Mouse (Mus musculus) megakaryocyte, adult 5-6 weeks (primary cell): ENCODE results near the gene Celsr1. TPM values are rescaled to one million over a fixed set of nuclear protein-coding genes. Genes with fewer than 3 reads are reported as not detected.
A peak's percentile ranks its signal among the peaks of the same experiment; 100 is the strongest.

Experiments
- ATAC-seq: 2 replicates; pipeline ENCODE4 v1.8.0; 2016; ENCODE audit warnings: mild to moderate bottlenecking, inconsistent platforms; ENCODE audit not compliant: poor library complexity, severe bottlenecking
- total RNA-seq, 2 experiments: library from RNA; stranded (forward) in 1 of 2; stranded (reverse) in 1 of 2; fragments of 153-499, 151-499 nt in 1 of 2; fragments of 221-1000, 200-1000 nt in 1 of 2; gene quantifications; 2 replicates each; pipeline versions ENCODE4 v1.2.3 to v1.2.4; 2015 to 2017

Gene Celsr1
- total RNA-seq (2015), result 1.0 and 1.2 TPM in 2 replicates
- total RNA-seq (2017), result 1.2 and 4.4 TPM in 2 replicates

- ATAC-seq, result peak; percentile 24
Measured at GRCm38 (mm10) chr15:86033191-86033841, at the start of gene Celsr1. TSS of gene Celsr1 (minus strand) at chr15:86033777.

DNA sequence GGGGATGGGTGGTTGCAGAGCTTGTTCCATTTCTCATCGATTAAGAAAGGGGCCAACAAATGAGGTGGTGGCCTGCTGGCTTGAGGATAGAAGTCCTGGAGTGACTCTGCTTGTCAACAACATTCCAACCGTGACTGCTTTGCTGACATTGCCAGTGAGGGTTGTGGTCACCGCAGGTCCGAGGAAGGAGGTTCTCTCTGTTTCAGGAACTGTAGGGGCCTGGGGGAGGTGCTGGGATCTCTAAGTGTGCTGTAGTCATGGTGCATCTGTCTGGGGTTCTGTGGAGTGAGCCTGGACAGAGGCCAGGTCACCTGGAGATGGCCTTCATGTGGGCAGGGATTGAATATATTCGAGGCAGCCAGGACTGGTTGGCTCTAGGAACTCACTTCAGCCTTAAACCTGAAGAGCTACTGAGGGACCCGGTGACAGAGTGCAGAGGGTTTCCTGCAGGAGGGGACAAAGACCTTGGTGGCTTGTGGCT is 49.7 kb upstream of the Celsr1 start:
- peak; percentile 41 for ATAC-seq

DNA sequence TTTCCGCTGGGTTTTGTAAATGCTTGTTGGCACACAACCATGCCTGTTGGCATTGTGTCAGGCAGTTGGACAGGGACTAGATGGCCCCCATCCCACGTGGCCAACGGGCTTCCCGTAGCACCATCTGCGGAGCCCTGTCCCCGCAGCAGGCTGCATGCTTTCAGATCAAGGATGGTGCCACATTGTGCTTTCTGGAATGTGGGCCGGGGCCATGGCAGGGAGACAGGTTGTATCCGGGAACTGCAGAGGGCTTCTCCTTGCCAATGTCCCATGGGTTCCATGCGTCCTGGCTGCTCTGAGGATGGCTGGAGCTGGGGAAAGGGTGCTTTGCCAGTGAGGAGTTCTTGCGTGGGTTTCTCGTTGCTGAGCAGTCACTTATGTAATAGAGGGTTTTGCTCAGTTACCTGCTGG is 49.0 kb upstream of the Celsr1 start:
- no peak for ATAC-seq

- no peak for ATAC-seq
Measured at GRCm38 (mm10) chr15:86081654-86082053, 48.1 kb upstream of the Celsr1 start.

DNA sequence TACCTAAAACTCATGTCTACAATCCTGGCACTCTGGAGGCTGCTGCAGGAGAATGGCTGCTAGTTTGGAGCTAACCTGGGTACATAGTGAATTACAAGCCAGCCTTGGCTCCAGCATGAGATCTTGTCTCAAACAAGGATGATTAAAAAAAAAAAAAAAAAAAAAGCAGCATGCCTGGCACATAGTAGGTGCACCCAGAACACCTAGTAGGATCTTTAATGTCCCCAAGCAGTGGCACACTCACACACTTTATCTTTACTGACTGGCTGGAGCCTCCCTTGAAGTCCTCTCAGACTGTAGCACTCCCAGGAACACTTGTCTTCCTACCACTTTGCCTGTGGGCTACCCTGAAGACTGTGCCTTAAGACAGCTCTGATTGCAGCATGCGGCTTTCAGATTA is 46.8 kb upstream of the Celsr1 start:
- no peak for ATAC-seq

GRCm38 (mm10) chr15:86079876-86080275 is 46.3 kb upstream of the Celsr1 start:
- peak; percentile 28; the same call in 1 of the 2 replicates for ATAC-seq

GRCm38 (mm10) chr15:86079467-86079866 is 45.9 kb upstream of the Celsr1 start:
- no peak for ATAC-seq

DNA sequence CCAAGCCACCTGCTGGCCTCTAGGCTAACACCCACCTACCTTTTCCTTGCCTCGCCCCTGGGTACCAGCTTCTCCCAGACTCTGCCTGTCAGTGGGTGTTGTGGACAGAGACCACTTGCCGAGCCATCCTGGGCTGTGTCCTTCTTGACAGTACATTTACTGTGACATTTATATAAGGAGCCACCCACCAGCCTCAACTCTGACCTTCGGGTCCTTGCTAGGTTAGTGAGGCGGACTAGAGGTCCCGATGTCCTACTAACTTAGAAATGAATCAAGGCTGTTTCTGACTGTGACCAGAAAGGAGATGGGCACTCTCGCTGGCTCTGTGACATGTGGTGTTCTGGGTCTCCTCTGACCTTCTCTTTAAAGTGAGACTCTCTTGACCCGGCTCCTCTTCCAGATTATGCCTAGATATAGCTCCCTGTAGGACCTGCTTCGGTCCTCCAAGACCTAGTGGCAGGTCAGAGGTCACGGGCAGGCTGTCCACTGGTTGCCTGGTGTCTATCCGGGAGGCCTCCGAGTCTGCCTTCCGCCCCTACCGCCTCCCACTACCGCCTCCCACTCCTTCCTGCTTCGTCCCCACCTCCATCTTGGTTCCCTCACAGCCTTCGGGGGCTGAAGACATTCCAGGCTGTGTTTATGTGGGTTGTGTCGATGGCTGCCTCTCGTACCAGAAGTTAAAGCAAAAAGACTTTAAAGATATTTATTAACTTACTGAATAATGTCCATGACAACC is 45.1 kb upstream of the Celsr1 start:
- ATAC-seq, result no peak

DNA sequence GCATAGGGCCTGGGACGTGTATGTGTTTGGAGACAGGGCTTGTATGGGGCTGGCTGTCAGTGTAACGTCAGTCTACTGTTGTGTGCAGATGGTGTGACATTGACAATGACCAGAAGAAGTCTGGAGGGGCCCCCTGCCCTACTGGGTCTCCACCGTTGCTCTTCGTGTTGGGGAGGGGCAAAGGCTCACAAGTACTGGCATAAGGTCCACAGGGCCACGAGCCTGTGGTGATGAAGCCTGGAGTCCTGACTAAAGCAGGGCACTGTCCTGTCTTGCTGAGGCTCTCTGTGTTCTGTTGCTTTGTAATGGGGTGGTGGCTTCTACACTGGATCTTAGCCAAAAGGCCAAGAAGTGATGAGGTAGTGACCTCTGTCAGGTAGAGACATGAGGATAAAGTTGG is 44.4 kb upstream of the Celsr1 start:
- no peak for ATAC-seq

DNA sequence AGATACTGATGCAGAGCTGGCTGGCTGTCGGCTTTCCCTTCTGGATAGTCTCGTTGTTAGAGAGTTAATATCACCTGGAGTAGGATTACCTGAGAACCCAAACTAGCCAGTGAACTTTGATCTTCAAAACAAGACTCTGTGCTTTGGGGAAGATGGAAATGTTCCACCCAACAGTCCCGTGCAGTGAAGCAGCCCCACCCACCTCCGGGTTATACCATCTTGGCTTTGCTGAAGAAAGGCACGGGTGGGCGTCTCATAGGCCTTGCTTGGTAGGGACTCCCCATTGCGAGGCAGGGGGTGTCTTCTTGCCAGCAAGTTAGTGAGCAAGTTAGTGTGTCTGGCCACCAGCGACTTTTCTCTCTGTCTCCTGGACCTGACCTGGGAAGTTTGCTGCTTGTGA is 42.8 kb upstream of the Celsr1 start:
- no peak for ATAC-seq

DNA sequence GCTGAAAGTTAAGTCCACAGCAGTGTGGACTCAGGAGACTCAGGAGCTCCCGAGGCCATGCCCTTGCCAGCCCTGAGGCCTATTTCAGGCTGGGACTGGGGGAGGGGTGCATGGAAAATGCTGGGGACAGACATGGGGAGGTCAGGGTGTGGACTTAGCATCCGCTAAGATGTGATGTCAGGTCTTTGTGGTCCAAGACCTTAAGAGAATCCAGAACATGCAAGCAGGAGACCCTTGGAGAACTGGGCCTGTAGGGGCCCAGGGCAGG is 42.4 kb upstream of the Celsr1 start:
- no peak for ATAC-seq

DNA sequence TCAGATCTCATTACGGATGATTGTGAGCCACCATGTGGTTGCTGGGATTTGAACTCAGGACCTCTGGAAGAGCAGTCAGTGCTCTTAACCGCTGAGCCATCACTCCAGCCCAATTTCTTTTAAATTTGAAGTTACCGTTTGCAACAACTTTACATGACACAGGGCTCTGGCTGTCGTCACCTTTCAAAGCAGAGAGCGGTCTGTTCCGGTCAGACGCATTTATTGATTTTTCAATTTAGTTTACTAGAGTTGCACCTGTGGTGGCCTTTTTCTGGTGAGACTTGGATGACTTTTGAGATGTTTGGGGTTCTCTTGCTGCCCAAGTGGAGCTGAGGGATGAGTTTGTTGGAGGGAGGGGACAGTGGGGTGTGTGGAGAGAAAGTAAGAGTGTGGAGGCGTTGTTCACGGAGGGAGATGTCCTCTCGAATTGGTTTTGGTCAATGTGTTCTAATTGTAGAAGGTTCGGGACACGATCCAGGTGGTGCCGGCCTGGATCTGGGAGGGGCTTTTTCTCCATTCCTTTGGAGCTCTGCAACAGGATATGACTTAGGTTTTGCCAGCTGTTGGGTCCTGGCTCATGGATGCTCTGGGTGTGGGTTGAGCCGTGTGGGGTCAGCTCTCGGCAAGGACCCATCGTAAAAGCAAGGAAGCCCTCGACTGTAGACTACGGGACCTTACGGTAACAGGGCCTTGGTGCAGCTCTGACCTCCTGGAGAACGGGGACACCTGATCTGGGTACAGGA is 41.9 kb upstream of the Celsr1 start:
- ATAC-seq, result no peak

DNA sequence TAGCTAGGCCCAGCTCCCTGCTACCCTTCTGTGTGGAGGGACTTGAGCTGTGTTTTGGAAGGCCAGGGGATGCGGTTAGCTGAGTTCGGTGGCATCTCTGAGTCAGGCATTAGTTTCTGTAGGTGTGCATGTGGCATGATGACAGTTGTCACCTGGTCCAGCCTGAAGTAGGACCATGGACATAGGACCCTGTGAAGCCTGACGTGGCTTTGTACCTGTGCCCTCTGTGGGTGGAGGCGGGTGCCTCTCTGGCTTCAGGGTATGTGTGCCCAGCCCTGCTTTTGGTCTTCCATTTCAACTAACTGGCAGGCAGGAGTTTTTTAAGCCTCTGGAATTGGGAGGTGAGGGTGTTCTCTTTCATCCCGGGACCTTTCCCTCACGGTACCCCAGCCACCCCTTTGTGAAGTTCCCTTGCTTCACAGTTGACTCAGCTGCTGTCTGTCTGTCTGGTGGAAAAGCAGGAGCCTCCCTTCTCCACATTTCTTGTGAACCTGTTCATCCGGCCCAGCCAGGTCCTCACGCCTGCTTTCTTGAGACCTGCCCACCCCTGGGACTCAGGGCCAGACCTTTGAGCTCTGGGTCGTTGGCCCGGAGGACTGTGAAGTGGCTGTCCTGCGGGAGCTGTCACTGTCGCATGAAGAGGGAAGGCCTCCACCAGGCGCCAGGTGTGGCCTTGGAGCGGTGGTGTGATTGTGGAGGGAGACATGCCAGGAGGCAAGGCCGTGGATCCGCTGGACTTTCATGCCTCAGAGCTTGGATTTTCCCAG is 40.8 kb upstream of the Celsr1 start:
- no peak for ATAC-seq

DNA sequence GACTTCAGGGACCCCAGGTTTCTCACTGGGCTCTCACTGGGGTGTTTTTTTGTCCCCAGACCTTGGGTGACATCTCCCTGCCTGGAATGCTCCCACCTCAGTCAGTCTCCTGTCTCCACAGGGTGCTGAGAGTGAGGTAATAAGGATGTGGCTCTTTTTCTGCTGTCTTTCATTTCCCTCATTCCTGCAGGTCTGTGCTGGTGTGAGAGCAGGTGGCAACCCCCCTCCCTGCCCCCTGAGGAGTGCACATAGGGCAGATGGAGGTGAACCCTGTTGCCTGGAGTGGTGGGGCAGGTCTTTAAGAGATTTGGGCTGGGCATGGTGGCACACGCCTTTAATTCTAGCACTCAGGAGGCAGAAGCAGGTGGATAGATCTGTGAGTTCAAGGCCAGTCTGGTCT is 37.6 kb upstream of the Celsr1 start:
- ATAC-seq, result no peak

DNA sequence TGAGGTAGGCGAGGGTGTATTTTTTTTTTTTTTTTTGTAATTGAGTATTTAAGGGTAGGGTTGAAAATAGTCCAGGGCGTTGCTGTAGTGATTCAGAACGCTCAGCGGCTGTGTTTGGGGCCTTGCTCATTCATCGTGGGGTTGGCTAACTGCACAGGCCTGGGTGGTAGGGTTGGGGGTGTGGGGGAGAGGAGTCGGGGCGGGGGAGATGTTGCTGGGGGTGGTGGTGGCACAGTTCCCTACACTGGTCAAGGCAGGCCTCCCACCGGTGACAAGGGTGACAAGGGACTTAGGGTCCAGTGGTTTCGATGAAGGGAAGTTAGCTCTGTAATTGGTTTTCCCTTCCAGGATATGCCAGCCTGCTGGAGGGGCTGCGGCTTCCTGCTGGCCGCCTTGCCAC is 36.8 kb upstream of the Celsr1 start:
- ATAC-seq, result no peak

GRCm38 (mm10) chr15:86069011-86069791 is 35.6 kb upstream of the Celsr1 start:
- ATAC-seq, result peak; percentile 57

GRCm38 (mm10) chr15:86067941-86068495 is 34.4 kb upstream of the Celsr1 start:
- ATAC-seq, result no peak

DNA sequence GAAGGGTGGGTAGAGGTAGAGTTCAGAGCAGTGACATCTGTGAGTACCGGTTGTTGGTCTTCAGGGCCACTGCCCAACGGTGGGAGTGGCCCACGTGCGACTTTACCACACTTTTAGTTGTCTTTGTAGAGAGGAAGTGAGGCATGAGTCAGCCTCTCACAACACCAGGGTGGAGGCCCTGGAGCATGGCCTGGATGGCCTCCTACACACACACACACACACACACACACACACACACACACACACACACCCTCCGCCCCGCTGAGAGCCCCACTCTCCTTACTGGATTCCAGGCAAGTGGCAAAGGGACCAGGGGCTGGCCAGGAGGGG is 34.0 kb upstream of the Celsr1 start:
- ATAC-seq, result peak; percentile 85

DNA sequence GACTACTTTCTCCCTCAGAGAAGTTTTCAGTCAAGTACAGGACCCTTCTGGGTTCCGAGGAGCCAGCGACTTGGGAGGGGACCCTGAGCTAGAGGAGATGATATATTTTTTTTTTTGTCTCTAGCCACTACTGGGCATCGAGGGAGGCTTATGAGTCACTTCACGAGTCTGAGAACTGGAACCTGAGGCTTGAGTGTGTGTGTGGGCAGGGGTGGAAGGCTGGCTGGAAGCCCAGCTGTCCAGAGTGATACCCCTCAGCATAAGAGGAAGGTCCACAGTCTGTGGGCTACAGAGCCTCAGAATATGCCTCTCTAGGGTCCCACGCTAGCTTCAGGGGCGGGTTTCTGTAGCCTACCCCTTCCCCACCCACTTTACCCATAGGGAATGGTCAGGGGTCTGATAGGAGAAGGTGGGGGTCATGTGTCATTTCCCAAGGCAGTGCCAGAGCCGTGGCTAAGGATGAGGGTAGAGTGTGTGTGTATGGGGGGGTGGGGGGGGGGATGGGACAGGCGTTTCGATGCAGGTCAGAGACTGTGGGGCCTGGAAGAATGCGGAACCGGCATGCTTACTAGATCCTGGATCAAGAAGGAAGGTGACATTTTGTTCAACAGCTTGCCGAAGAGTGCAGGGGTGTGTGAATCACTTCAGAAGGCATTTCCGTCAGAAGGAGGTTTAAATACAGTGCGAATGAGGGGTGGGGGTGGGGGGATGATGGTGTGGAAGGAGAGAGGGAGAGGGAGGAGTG is 33.4 kb upstream of the Celsr1 start:
- ATAC-seq, result no peak

DNA sequence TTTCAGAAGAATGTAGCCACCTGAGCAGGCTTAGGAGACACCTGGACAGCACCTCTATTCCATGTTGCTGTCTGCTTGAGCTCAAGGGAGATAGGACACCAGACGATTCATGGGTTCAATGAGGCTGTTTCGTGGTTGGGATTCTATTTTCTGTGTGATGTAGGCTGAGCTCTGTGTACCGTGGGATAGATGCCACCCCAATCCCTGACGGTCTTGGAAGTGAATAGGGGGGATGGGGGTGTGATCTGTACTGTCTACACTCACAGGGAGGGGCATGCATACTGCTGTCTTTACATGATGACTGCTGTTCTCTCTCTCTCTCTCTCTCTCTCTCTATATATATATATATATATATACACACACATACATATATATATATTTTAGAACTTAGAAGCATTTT is 31.8 kb upstream of the Celsr1 start:
- ATAC-seq, result no peak
